Comparison of ENCODE assay signal across 33 mouse cellular contexts in the genomic region with DNA sequence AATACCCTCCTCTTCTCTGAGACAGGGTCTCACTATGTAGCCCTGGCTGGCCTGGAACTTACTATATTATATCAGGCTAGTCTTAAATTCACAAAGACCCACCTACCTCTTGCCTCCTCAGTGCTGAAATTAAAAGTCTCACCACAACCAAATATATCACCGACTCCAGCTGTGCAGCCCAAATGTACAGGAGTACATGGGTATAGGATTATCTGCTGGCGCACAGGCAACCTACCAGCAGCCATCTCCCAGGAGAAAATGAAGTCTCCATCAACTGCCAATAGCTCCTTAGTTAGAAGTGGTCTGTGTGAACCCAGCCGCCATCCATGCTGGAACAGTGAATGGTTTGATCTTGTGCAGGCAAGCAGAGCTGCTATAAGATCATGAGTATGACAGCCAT.
"Had no signal": no experiment of that assay in that cellular context is flagged by ENCODE, and none has a peak within 500 bp of the region (broad histone marks: within the 10 kb centered on the region; RNA-seq: fewer than 3 reads in every experiment).

No protein-coding gene starts in this region.

- H3K9ac ChIP-seq: heart, embryonic 12.5 days; heart, embryonic 13.5 days; heart, embryonic 15.5 days; hindbrain, embryonic 12.5 days; hindbrain, embryonic 13.5 days; hindbrain, embryonic 14.5 days; hindbrain, embryonic 15.5 days; intestine, embryonic 15.5 days; kidney, embryonic 15.5 days had no signal

- H3K9me3 ChIP-seq: heart, embryonic 10.5 days; heart, embryonic 12.5 days; heart, embryonic 13.5 days; heart, embryonic 15.5 days; hindbrain, embryonic 10.5 days; hindbrain, embryonic 12.5 days; hindbrain, embryonic 13.5 days; hindbrain, embryonic 15.5 days; intestine, embryonic 15.5 days; kidney, embryonic 15.5 days had no signal

- H3K4me1 ChIP-seq: heart, embryonic 10.5 days; intestine, embryonic 15.5 days; kidney, embryonic 15.5 days had no signal

- H3K4me3 ChIP-seq: heart, embryonic 10.5 days; heart, embryonic 12.5 days; heart, embryonic 13.5 days; heart, embryonic 15.5 days; hindbrain, embryonic 10.5 days; hindbrain, embryonic 12.5 days; hindbrain, embryonic 13.5 days; hindbrain, embryonic 15.5 days; intestine, embryonic 15.5 days; kidney, embryonic 15.5 days; layer of hippocampus, adult 2 months had no signal

- H3K27me3 ChIP-seq: heart, embryonic 12.5 days; heart, embryonic 13.5 days; heart, embryonic 15.5 days; hindbrain, embryonic 12.5 days; hindbrain, embryonic 13.5 days; hindbrain, embryonic 15.5 days; intestine, embryonic 15.5 days had no signal

- H3K27ac ChIP-seq: heart, embryonic 10.5 days; heart, embryonic 13.5 days; heart, embryonic 15.5 days; hindbrain, embryonic 10.5 days; hindbrain, embryonic 12.5 days; hindbrain, embryonic 13.5 days; hindbrain, embryonic 14.5 days; hindbrain, embryonic 15.5 days; hindbrain, postnatal 0 days; intestine, embryonic 15.5 days; kidney, embryonic 15.5 days; kidney, postnatal 0 days; layer of hippocampus, adult 2 months had no signal

- H3K36me3 ChIP-seq: heart, embryonic 10.5 days; heart, embryonic 12.5 days; heart, embryonic 13.5 days; heart, embryonic 15.5 days; hindbrain, embryonic 10.5 days; hindbrain, embryonic 12.5 days; hindbrain, embryonic 13.5 days; hindbrain, embryonic 15.5 days; intestine, embryonic 15.5 days; kidney, embryonic 15.5 days had no signal

- DNase-seq: heart, postnatal 14 days; heart, postnatal 36 days; heart, postnatal 4 days; kidney, adult 11 months; kidney, adult 18-20 months; kidney, adult 2 months; kidney, adult 8-10 months; kidney, adult 9 months; kidney, postnatal 10 days; kidney, postnatal 14 days; kidney, postnatal 25 days; kidney, postnatal 36 days; layer of hippocampus, adult 9-11 months; layer of hippocampus, postnatal 36 days had no signal

- ATAC-seq: hindbrain, embryonic 16.5 days; hindbrain, postnatal 0 days; inflammation-experienced regulatory T-cells, adult 6 months; intestine, embryonic 15.5 days; intestine, embryonic 16.5 days; intestine, postnatal 0 days had no signal

- H3K4me2 ChIP-seq: heart, embryonic 11.5 days; heart, embryonic 12.5 days; heart, embryonic 13.5 days; heart, embryonic 15.5 days; hindbrain, embryonic 12.5 days; hindbrain, embryonic 13.5 days; hindbrain, embryonic 14.5 days; hindbrain, embryonic 15.5 days; intestine, embryonic 15.5 days; kidney, embryonic 15.5 days had no signal
